Mouse (Mus musculus) forebrain, embryonic 14.5 days (tissue): ENCODE results near the gene Gm13276. TPM values are rescaled to one million over a fixed set of nuclear protein-coding genes. Genes with fewer than 3 reads are reported as not detected.
A peak's percentile ranks its signal among the peaks of the same experiment; 100 is the strongest.
"Not testable (repeated sequence)": the region's sequence is repeated elsewhere in the genome, so short reads cannot be mapped to it uniquely, and the experiment has no call there.

Source experiments
- ATAC-seq: fragments of 200-750 bp; cut with Nextera tagmentation; 2 replicates; pipeline ENCODE4 v1.8.0; 2017; ENCODE audit warnings: mild to moderate bottlenecking, moderate library complexity
- DNase-seq: peaks from one replicate; pipeline ENCODE4 v3.0.0-alpha.2; 2015; ENCODE audit warnings: low spot score
- H3K27ac ChIP-seq: fragments of 300-500 bp; sonication (generic); 2 replicates; pipeline ENCODE4 v1.5.1; 2014; ENCODE audit warnings: low read depth, mild to moderate bottlenecking, control low read depth, low read length, moderate library complexity
- H3K27me3 ChIP-seq: fragments of 300-500 bp; sonication (generic); replicated peaks from 2 replicates; pipeline ENCODE4 v1.6.1; 2014; ENCODE audit warnings: low read length, control low read depth, mixed read lengths; ENCODE audit not compliant: control insufficient read depth, insufficient read depth
- H3K36me3 ChIP-seq: fragments of 300-500 bp; sonication (generic); 2 replicates; pipeline ENCODE4 v1.6.1; 2014; ENCODE audit warnings: low read length, control low read depth; ENCODE audit not compliant: control insufficient read depth, insufficient read depth
- H3K4me1 ChIP-seq: fragments of 300-500 bp; sonication (generic); 2 replicates; pipeline ENCODE4 v1.6.1; 2014; ENCODE audit warnings: antibody characterized with exemption, low read length, control low read depth; ENCODE audit not compliant: control insufficient read depth, insufficient read depth
- H3K4me2 ChIP-seq: fragments of 300-500 bp; sonication (generic); 2 replicates; pipeline ENCODE4 v1.6.1; 2014; ENCODE audit warnings: mild to moderate bottlenecking, control low read depth, low read length
- H3K4me3 ChIP-seq: fragments of 300-500 bp; sonication (generic); 2 replicates; pipeline ENCODE4 v1.5.1; 2014; ENCODE audit warnings: low read depth, low read length, control low read depth
- H3K9ac ChIP-seq: fragments of 300-500 bp; sonication (generic); 2 replicates; pipeline ENCODE4 v1.6.1; 2014; ENCODE audit warnings: mild to moderate bottlenecking, low read length, control low read depth, moderate library complexity
- H3K9me3 ChIP-seq: fragments of 300-500 bp; sonication (generic); replicated peaks from 2 replicates; pipeline ENCODE4 v1.6.1; 2016; ENCODE audit warnings: low read length, control low read depth, mixed read lengths; ENCODE audit not compliant: control insufficient read depth
- whole genome bisulfite sequencing: fragments of 180-500 bp; shearing (Covaris S2); extraction: QIAGEN DNeasy Blood & Tissue Kit; methylation state at CpG from one replicate; pipeline ENCODE4 v1.1.7; 2014; 5-methylcytosine and 5-hydroxymethylcytosine counted together
- polyA plus RNA-seq: library from polyadenylated mRNA; unstranded; fragments of >200 nt; fragmentation: Nextera tagmentation; extraction: Ambion mirVana; gene quantifications from 2 replicates; pipeline ENCODE4 v1.2.1, GENCODE M21; 2014

Gm13276 gene
- polyA plus RNA-seq, 1 experiment from 2014 or later = not detected

DNA sequence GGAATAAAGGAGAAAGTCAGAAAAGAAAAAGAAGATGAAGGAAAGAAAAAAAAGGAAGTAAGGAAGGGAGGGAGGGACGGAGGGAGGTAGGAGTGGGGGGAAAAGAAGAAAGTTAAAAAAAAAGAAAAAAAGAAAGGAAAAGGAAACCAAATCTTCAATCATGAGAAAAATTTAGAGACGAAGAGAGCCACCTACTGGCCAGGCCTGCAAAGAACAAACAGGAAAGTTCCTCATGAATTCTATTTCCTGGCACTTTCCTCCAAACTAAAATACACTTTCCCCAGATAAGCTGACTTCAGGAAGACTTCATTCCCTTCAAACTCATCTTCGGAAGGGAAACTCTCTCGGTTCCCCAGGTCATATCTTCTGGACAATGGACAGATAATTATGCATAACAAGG lies 45.0 kb downstream of the Gm13276 start:
- ATAC-seq (no peak), DNase-seq (peak; percentile 48)
- H3K9me3 ChIP-seq = no peaks in the 10 kb centered on the region

DNA sequence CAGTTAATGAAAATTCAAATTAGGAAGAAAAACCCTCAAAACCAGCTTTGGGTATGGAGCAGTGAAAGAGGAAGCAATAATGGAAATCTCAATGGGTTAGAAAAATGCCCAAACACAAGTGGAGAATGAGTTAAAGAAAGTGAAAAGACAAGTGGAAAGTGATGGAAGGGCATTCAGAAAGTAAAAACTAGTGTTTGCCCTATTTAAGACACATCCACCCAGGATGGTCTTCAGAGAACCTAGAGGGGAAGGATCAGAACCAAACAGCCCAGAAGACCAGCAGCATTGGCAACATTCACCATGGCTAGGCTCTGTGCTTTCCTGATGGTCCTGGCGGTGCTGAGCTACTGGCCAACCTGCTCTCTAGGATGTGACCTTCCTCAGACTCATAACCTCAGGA lies 49.7 kb downstream of the Gm13276 start, which contains the start of gene Ifna5:
Gene Ifna5, plus strand, starts transcription at position 301 of the 400 bp plus-strand sequence.
- H3K4me3 ChIP-seq, H3K4me1 ChIP-seq, H3K4me2 ChIP-seq, DNase-seq, H3K9me3 ChIP-seq, H3K27me3 ChIP-seq, H3K27ac ChIP-seq, ATAC-seq, H3K36me3 ChIP-seq, H3K9ac ChIP-seq: not testable (repeated sequence)
- 80% methylated on average over 1 of the region's 1 CpGs for WGBS

More for the DNA sequence above, 45.0 kb downstream of the Gm13276 start:
- Histone ChIP-seq H3K27me3 (no peaks in the 10 kb centered on the region), H3K4me3 (no peak overlapping the region), H3K36me3 (no peaks in the 10 kb centered on the region), H3K27ac (no peak overlapping the region), H3K4me1 (no peaks in the 10 kb centered on the region), H3K4me2 (no peak overlapping the region), H3K9ac (no peak overlapping the region)
- 23% methylated on average over 4 of the region's 4 CpGs for WGBS

Other genes with a start within 250 kb of the Gm13276 start
- gene Ifna15, start 227.5 kb upstream of the Gm13276 start, polyA plus RNA-seq = not detected in 2 replicates
- not detected in 2 replicates for gene Ifna14, start 213.9 kb upstream of the Gm13276 start, polyA plus RNA-seq
- gene Ifna9, start 193.3 kb upstream of the Gm13276 start, polyA plus RNA-seq = not detected in 2 replicates
- gene Ifna12, start 182.3 kb upstream of the Gm13276 start, polyA plus RNA-seq = not detected in 2 replicates
- gene C87499, start 151.3 kb upstream of the Gm13276 start, polyA plus RNA-seq = not detected in 2 replicates
- not detected in 2 replicates for gene Ifna13, start 141.2 kb upstream of the Gm13276 start, polyA plus RNA-seq
- not detected in 2 replicates for gene Ifna16, start 108.8 kb upstream of the Gm13276 start, polyA plus RNA-seq
- not detected in 2 replicates for gene Ifna2, start 101.8 kb upstream of the Gm13276 start, polyA plus RNA-seq
- gene Ifnab, start 94.3 kb upstream of the Gm13276 start, polyA plus RNA-seq = not detected in 2 replicates
- 2.0 and 2.3 TPM in 2 replicates for gene Gm26566, start 63.9 kb upstream of the Gm13276 start, polyA plus RNA-seq
- gene Klhl9, start 63.2 kb upstream of the Gm13276 start, polyA plus RNA-seq = 145 and 154 TPM in 2 replicates
- gene Gm13271, start 30.8 kb upstream of the Gm13276 start, polyA plus RNA-seq = not detected in 2 replicates
- not detected in 2 replicates for gene Gm13283, start 25.6 kb upstream of the Gm13276 start, polyA plus RNA-seq
- not detected in 2 replicates for gene Gm13290, start 11.9 kb upstream of the Gm13276 start, polyA plus RNA-seq
- not detected in 2 replicates for gene Gm13289, start 8.8 kb upstream of the Gm13276 start, polyA plus RNA-seq
- gene Gm13272, start 5.9 kb upstream of the Gm13276 start, polyA plus RNA-seq = not detected in 2 replicates
- gene Ifnz, start 3.6 kb upstream of the Gm13276 start, polyA plus RNA-seq = not detected in 2 replicates
- gene Gm13277, start 2.9 kb downstream of the Gm13276 start, polyA plus RNA-seq = not detected in 2 replicates
- not detected in 2 replicates for gene Gm13278, start 5.8 kb downstream of the Gm13276 start, polyA plus RNA-seq
- not detected in 2 replicates for gene Gm13275, start 8.8 kb downstream of the Gm13276 start, polyA plus RNA-seq
- not detected in 2 replicates for gene Gm13279, start 11.7 kb downstream of the Gm13276 start, polyA plus RNA-seq
- gene Gm13285, start 14.0 kb downstream of the Gm13276 start, polyA plus RNA-seq = 0.13 and 0.17 TPM in 2 replicates
- gene Gm13287, start 17.5 kb downstream of the Gm13276 start, polyA plus RNA-seq = not detected in 2 replicates
- not detected in 2 replicates for gene Gm13288, start 19.8 kb downstream of the Gm13276 start, polyA plus RNA-seq
- gene Ifna7, start 30.5 kb downstream of the Gm13276 start, polyA plus RNA-seq = not detected in 2 replicates
- not detected in 2 replicates for gene Ifna11, start 34.2 kb downstream of the Gm13276 start, polyA plus RNA-seq
- gene Ifna6, start 41.7 kb downstream of the Gm13276 start, polyA plus RNA-seq = not detected in 2 replicates
- gene Ifna5, start 49.8 kb downstream of the Gm13276 start, polyA plus RNA-seq = not detected in 2 replicates
- not detected in 2 replicates for gene Ifna4, start 56.2 kb downstream of the Gm13276 start, polyA plus RNA-seq
- not detected in 2 replicates for gene Ifna1, start 64.4 kb downstream of the Gm13276 start, polyA plus RNA-seq
- gene Ifne, start 94.5 kb downstream of the Gm13276 start, polyA plus RNA-seq = not detected in 2 replicates